Mouse (Mus musculus) olfactory bulb, adult 2 months (tissue): ENCODE data around the gene Sh3gl2. TPM values are rescaled to one million over a fixed set of nuclear protein-coding genes. Genes with fewer than 3 reads are reported as not detected.

ENCODE experiments used
- H3K27ac ChIP-seq: fragments of 200-500 bp; 2 replicates; pipeline ENCODE4 v1.5.1; 2012; ENCODE audit warnings: low read depth, low read length; ENCODE audit not compliant: insufficient read depth
- H3K4me1 ChIP-seq: fragments of 200-500 bp; 2 replicates; pipeline ENCODE4 v1.6.1; 2012; ENCODE audit warnings: low read length; ENCODE audit not compliant: control insufficient read depth, insufficient read depth
- H3K4me3 ChIP-seq: fragments of 200-500 bp; 2 replicates; pipeline ENCODE4 v1.5.1; 2012; ENCODE audit warnings: mild to moderate bottlenecking, low read depth, low read length, moderate library complexity; ENCODE audit not compliant: insufficient read depth
- CTCF ChIP-seq: fragments of 200-500 bp; IDR thresholded peaks from 2 replicates; pipeline ENCODE4 v1.5.1; 2012; ENCODE audit warnings: low read depth, mild to moderate bottlenecking, low read length, moderate library complexity; ENCODE audit not compliant: insufficient read depth
- POLR2A ChIP-seq: fragments of 200-500 bp; IDR thresholded peaks from 2 replicates; pipeline ENCODE4 v1.6.1; 2012; ENCODE audit warnings: mild to moderate bottlenecking, low read depth, low read length, moderate library complexity; ENCODE audit not compliant: insufficient read depth
- WGBS: fragments of 180-500 bp; shearing (Covaris S2); methylation state at CpG from one replicate; pipeline ENCODE4 v1.1.7; 2018; 5-methylcytosine and 5-hydroxymethylcytosine counted together
- polyA plus RNA-seq: library from polyadenylated mRNA; stranded (reverse); fragments of >200 nt; gene quantifications from 2 replicates; pipeline ENCODE4 v1.2.4, GENCODE M21; 2012; ENCODE audit warnings: low replicate concordance; ENCODE audit not compliant: missing spikeins, insufficient read depth, insufficient read length

Gene Sh3gl2
- polyA plus RNA-seq, 1 experiment = 339 TPM

DNA sequence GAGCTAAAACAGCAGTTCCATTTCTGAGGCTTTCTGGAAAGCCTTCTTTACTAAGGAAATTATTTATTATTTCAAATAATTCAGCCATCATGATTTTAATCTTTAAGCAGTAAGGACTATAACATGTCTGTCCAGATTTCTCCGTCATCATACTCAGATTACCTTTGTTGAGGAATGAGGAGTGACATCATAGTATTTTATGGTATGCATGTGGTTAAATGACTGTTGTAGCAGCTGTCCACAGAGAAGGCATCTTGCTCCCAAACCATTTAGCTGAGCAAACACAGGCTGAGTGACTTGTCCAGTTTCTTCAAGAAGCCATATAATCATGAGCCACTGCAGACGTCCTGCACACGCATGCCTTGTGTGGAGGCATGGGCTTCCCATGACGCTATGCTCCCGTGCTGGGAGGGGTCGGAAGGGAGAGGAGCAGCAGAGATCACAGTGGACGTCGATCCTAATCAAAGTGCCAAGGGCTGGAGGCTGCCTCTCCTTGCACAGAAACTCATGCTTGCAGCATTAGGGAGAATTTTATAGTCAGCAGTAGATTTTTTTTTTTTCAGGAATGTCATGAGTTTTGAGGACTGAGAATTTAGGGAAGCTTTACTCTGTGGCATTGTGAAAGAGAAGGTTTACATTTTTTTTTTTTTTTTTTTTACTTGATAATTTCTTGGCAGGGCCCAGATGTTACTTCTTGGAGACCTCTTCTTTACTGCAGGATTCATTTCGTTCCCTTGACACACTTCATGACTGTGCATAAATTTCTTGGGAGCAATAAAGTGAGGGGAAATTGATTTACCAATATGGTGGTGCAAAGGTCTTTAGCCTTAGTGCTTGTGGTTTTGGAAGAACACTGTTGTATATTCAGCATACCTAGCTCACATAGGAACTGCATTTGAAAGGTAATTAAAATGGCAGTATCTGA, 23.0 kb downstream of the Sh3gl2 start:
- 62% methylated on average over 9 of the region's 9 CpGs for WGBS
- TF ChIP-seq POLR2A = no peak
- no peak for TF ChIP-seq CTCF
- Histone ChIP-seq H3K27ac (peak overlapping the region; percentile 58), H3K4me1 (peaks cover 26% of the 10 kb centered on the region), H3K4me3 (no peak overlapping the region)

DNA sequence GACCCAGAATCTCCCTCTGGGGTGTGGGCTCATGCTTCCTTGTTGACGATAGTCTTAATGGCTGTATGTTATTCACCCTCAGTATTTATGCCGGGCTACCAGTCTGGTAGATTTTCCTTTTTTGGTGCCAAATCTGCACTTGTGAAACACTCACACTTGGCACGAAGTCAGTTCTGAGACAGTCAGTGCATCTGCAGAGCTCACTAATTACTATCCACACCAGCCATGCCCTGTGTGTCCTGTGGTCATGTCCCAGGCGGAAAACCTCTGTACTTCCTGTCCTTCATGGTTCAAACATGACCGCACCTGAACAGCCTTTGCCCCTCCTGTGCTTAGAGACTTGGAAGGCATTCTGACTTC, 23.6 kb downstream of the Sh3gl2 start:
- TF ChIP-seq POLR2A = no peak
- no peak for TF ChIP-seq CTCF
- no peak overlapping the region for H3K4me3 ChIP-seq
- H3K4me1 ChIP-seq = peaks cover 27% of the 10 kb centered on the region
- WGBS = 39% methylated on average over 5 of the region's 5 CpGs
- H3K27ac ChIP-seq = peak overlapping the region; percentile 58; the same call in 1 of the 2 replicates

DNA sequence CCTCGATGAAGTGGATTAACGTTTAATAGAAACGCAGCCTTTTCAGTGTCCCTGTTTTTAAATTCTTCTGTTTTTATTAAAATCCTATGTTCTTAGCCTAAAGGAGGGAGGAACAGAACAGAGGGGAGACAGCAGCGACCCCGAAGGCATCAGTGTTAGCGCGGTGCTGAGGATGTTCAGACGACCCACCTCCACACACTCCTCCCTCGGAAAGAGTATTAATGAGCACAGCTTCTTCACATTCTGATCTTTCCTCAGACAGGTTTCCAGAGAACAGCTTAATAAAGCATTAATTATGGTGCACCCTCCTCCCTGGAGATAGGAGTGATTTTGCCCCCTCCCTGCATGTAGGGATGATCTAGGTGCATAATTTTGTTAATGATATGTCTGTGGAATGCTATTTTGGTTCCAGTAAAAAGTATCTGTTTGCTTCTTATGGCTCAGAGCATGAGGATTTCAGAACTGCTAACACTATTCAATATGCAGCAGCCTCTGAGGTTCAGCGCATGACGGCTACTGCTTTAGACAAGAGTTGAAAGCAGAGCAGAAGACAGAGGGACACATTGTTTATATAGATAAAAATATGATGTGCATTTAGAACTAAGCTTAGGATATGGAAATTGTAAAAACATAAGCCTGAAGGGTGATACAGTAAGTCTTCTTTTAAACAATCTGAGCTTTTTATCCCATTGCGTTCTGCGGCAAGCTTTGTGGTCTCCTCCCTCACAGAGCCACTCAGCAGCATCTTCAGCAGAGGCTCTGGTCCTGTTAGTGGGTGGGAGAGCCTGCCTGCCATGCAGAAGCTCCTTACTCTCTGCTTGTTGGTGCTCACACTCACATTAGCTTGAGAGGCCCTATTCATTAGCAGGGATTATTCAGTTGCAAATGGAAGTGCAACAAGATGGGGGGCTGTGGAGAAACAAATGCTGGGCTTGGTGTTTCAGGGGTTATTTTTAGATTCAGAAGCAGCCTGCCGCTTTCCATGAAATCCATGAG, 27.8 kb downstream of the Sh3gl2 start:
- Histone ChIP-seq H3K27ac (peak overlapping the region; percentile 99), H3K4me3 (no peak overlapping the region), H3K4me1 (peaks cover 17% of the 10 kb centered on the region)
- WGBS = 15% methylated on average over 14 of the region's 14 CpGs
- TF ChIP-seq POLR2A (no peak), CTCF (no peak)

DNA sequence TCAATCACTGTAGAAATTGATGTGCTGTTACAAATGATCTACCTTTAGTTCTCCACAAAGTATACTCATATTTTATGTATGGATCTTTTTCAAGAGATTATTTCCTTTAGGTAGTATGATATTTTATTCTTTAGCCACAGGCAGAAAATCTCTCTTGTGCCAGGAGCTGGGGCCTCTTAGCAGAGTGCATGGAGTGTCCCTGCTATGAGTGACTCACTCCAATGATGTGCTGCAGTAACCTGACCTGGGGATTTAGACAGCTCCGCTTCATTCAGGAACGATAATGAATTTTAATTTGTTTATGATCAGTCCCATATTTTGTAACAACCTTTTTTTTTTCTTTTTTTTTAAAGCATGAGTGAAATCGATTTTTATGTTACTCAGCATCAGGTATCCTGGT, 36.7 kb downstream of the Sh3gl2 start:
- Histone ChIP-seq H3K4me1 (no peaks in the 10 kb centered on the region; the same call in 1 of the 2 replicates), H3K27ac (no peak overlapping the region), H3K4me3 (no peak overlapping the region)
- TF ChIP-seq CTCF (no peak), POLR2A (no peak)
- 86% methylated on average over 3 of the region's 3 CpGs for WGBS

DNA sequence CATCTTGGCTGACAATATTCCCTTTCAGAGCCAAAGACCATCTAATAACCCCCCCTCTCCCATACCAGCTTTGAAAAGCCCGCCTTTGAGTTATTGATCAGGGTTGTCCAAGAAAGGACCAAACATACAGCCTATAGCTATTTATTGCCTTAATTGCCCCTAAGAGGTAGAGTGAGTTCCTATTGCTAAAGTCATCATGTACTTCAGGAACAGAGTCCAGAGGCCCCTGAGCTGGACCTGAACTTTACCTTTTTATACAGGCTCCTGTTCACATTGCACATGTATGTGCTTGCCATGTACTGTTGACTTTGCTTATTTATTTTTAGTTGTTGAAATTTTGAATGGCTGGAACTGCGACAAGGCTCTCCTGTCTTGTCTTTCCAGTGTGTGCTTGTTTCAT, 37.6 kb downstream of the Sh3gl2 start:
- Histone ChIP-seq H3K4me1 (no peaks in the 10 kb centered on the region; the same call in 1 of the 2 replicates), H3K27ac (no peak overlapping the region), H3K4me3 (no peak overlapping the region)
- WGBS = 88% methylated on average over 2 of the region's 2 CpGs
- no peak for TF ChIP-seq POLR2A
- no peak for TF ChIP-seq CTCF

DNA sequence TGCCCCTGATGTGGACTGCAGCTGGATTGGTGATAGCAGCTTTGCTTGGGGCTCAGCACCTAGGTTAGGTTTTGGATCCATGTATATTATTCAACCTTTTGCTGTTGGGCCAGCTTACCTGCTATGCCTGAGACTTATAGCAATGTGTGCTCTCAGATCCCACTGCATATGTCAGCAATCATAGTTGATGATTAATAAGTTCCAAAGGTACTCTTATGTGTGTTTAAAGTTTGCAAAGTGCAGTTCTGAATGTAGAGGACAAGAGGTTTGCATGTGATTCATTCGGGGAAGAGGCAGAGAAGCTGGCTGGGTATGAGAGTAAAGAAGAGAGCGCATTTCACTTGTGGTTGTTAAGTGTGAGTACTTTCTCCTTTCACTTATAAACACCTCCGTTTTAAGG, 43.7 kb downstream of the Sh3gl2 start:
- Histone ChIP-seq H3K27ac (no peak overlapping the region), H3K4me3 (no peak overlapping the region), H3K4me1 (no peaks in the 10 kb centered on the region; the same call in 1 of the 2 replicates)
- WGBS = 49% methylated on average over 3 of the region's 3 CpGs
- TF ChIP-seq POLR2A (no peak), CTCF (no peak)

DNA sequence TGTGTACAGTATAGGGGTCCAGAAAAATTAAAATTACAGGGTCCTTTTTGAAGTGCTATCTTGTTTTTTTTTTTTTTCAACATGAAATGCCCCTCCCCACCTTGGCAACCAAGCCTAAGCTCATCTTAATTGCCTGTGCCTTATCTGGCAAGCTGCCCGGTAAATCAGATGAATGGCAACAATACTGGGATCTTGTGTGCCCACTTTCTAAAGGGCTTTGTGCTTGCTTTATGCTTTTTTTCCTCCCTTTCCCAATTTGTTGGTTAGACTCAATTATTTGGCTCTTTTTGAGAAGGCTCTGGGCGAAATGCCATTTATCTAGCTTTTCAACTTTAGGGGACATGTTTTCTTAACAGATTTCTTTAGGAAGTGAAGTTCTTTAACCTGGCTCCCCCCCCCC, 45.3 kb downstream of the Sh3gl2 start:
- TF ChIP-seq CTCF (no peak), POLR2A (no peak)
- 23% methylated on average over 2 of the region's 2 CpGs for WGBS
- Histone ChIP-seq H3K4me1 (no peaks in the 10 kb centered on the region; the same call in 1 of the 2 replicates), H3K4me3 (no peak overlapping the region), H3K27ac (no peak overlapping the region)

DNA sequence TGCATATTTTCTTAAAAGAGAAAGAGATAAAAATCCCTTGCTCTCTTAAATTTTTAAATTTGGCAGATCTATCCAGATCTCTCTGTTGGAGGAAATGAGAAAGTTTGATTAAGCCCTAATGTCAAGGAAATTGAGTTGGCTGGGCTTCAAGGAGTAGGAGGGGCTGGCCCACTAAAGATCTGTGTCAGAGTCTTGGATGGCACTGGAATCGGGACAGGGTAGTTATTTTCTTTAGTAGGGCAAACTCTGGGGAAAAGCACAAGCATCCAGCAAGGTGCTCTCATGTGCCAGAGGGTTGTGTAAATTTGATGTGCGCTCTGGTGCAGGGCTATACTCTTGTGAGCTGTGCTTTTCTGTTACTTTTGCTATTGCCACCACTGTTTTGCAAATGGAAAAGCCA, 45.9 kb downstream of the Sh3gl2 start:
- Histone ChIP-seq H3K27ac (peak overlapping the region; percentile 40; the same call in 1 of the 2 replicates), H3K4me3 (no peak overlapping the region), H3K4me1 (no peaks in the 10 kb centered on the region; the same call in 1 of the 2 replicates)
- TF ChIP-seq CTCF (no peak), POLR2A (no peak)
- WGBS = 21% methylated on average over 2 of the region's 2 CpGs
